Comparison of ENCODE assay signal across 12 mouse cellular contexts in genomic region chr10:82661820-82662219, GRCm38 (mm10). TPM values are rescaled to one million over a fixed set of nuclear protein-coding genes. Genes with fewer than 3 reads are reported as not detected.
A peak's percentile ranks its signal among the peaks of the same experiment; 100 is the strongest.
DNase-seq lines count a peak whose midpoint lies in the region; ATAC-seq and TF ChIP-seq lines count a peak whose summit lies in the region.
"Had no signal": no experiment of that assay in that cellular context is flagged by ENCODE, and none has a peak within 500 bp of the region (broad histone marks: within the 10 kb centered on the region; RNA-seq: fewer than 3 reads in every experiment).

No protein-coding gene starts in this region.

- H3K9ac ChIP-seq in kidney, embryonic 16.5 days (replicated peaks; ENCODE audit: low read length): no peak overlapping the region
- H3K9ac ChIP-seq: hindbrain, embryonic 13.5 days had no signal

- no peak for TF ChIP-seq CTCF in layer of hippocampus, adult 2 months (conservative IDR thresholded peaks at IDR 0.05)
- TF ChIP-seq CTCF in thymus, adult 2 months (IDR thresholded peaks at IDR 0.05; ENCODE audit: borderline replicate concordance, control insufficient read depth, extremely low read depth, insufficient read depth, low read length, poor library complexity): no peak

- peaks cover 13% of the 10 kb centered on the region for H3K4me1 ChIP-seq in thymus, adult 2 months (replicated peaks; ENCODE audit: control insufficient read depth, insufficient read depth, low read length)
- H3K4me1 ChIP-seq in kidney, embryonic 16.5 days (ENCODE audit: insufficient read depth, low read length): no peaks in the 10 kb centered on the region; the same call in 1 of the 2 replicates

- 42% methylated on average over 8 of the region's 8 CpGs for WGBS in thymus, adult 2 months
- 87% methylated on average over 8 of the region's 8 CpGs for WGBS in kidney, embryonic 16.5 days

- H3K4me2 ChIP-seq in kidney, embryonic 16.5 days (replicated peaks; ENCODE audit: low read depth, low read length): no peak overlapping the region
- H3K4me2 ChIP-seq: hindbrain, embryonic 13.5 days had no signal

- no peaks in the 10 kb centered on the region for H3K9me3 ChIP-seq in kidney, embryonic 16.5 days (ENCODE audit: low read length)
- H3K9me3 ChIP-seq: hindbrain, embryonic 13.5 days had no signal

- no peaks in the 10 kb centered on the region for H3K27me3 ChIP-seq in thymus, adult 2 months (ENCODE audit: control insufficient read depth, insufficient read depth, low read length)
- H3K27me3 ChIP-seq in kidney, embryonic 16.5 days (ENCODE audit: insufficient read depth, low read length): no peaks in the 10 kb centered on the region
- H3K27me3 ChIP-seq: hindbrain, embryonic 13.5 days had no signal

- no peak for TF ChIP-seq POLR2A in thymus, adult 2 months (IDR thresholded peaks at IDR 0.05; ENCODE audit: control insufficient read depth, extremely low read depth, insufficient read depth, low read length, poor library complexity)

- H3K4me3 ChIP-seq in layer of hippocampus, adult 2 months: no peak overlapping the region
- no peak overlapping the region; the same call in 1 of the 2 replicates for H3K4me3 ChIP-seq in thymus, adult 2 months (ENCODE audit: control insufficient read depth, insufficient read depth, low read length)
- no peak overlapping the region for H3K4me3 ChIP-seq in kidney, embryonic 16.5 days (ENCODE audit: low read length)
- H3K4me3 ChIP-seq: hindbrain, embryonic 13.5 days had no signal

- H3K36me3 ChIP-seq in thymus, adult 2 months (ENCODE audit: control insufficient read depth, insufficient read depth, low read length): no peaks in the 10 kb centered on the region
- H3K36me3 ChIP-seq in kidney, embryonic 16.5 days (ENCODE audit: insufficient read depth, low read length): no peaks in the 10 kb centered on the region
- H3K36me3 ChIP-seq: hindbrain, embryonic 13.5 days had no signal

- peak in 1 of 2 experiments; percentile 61 for DNase-seq in layer of hippocampus, adult 2 months (ENCODE audit: low spot score in 2 of 2)
- no peak for DNase-seq in layer of hippocampus, postnatal 25 days (ENCODE audit: extremely low spot score in 1 of 2, low spot score in 1 of 2)
- DNase-seq in cerebellum, postnatal 25 days: peak; percentile 27 to 40
- DNase-seq in left cerebral cortex, adult 9 months (ENCODE audit: low spot score in 2 of 2): peak; percentile 75 to 80
- DNase-seq in thymus, adult 2 months: peak; percentile 29
- DNase-seq in urinary bladder, postnatal 14 days (ENCODE audit: low spot score): no peak
- no peak for DNase-seq in adrenal gland, adult 18-20 months (ENCODE audit: low spot score in 2 of 2)
- DNase-seq: liver; lung, postnatal 36 days had no signal

- peak overlapping the region; percentile 87 for H3K27ac ChIP-seq in layer of hippocampus, adult 2 months
- peak overlapping the region; percentile 89 for H3K27ac ChIP-seq in thymus, adult 2 months (ENCODE audit: control insufficient read depth, insufficient read depth, low read length)
- H3K27ac ChIP-seq in kidney, embryonic 16.5 days (ENCODE audit: low read length): no peak overlapping the region
- H3K27ac ChIP-seq: hindbrain, embryonic 13.5 days; kidney, postnatal 0 days had no signal

- no peak for ATAC-seq in kidney, embryonic 16.5 days (ENCODE audit: low FRiP score, low TSS enrichment)

RNA-seq across cellular contexts. Expression of gene Glt8d2, which starts 28.6 kb away (rescaled TPM):
- total RNA-seq in layer of hippocampus, adult 2 months (2021): 10 to 100 TPM; 17.9 to 18.6 TPM
- 10 to 100 TPM; 15.3 to 16.1 TPM for total RNA-seq in layer of hippocampus, postnatal 25 days (2021)
- 7.9 and 8.9 TPM in 2 replicates for polyA plus RNA-seq in thymus, adult 2 months (2012; rRNA removed)
- 1 to 10 TPM; 2.0 to 2.6 TPM for total RNA-seq in adrenal gland, adult 18-20 months (2021)
- polyA plus RNA-seq in kidney, embryonic 16.5 days (2015; fragmentation: Nextera tagmentation; extraction: Ambion mirVana): 3.0 and 4.1 TPM in 2 replicates

RNA-seq across cellular contexts. Expression of gene Tdg, which starts 32.2 kb away (rescaled TPM):
- 10 to 100 TPM; 44.7 to 47.9 TPM for total RNA-seq in layer of hippocampus, adult 2 months (2021)
- total RNA-seq in layer of hippocampus, postnatal 25 days (2021): 10 to 100 TPM; 50.0 to 57.4 TPM
- polyA plus RNA-seq in thymus, adult 2 months (2012; rRNA removed): 49.9 and 51.5 TPM in 2 replicates
- total RNA-seq in adrenal gland, adult 18-20 months (2021): 10 to 100 TPM; 19.8 to 25.3 TPM
- 158 and 159 TPM in 2 replicates for polyA plus RNA-seq in kidney, embryonic 16.5 days (2015; fragmentation: Nextera tagmentation; extraction: Ambion mirVana)

RNA-seq across cellular contexts. Expression of gene Hcfc2, which starts 34.1 kb away (rescaled TPM):
- total RNA-seq in layer of hippocampus, adult 2 months (2021): 10 to 100 TPM; 46.7 to 51.5 TPM
- total RNA-seq in layer of hippocampus, postnatal 25 days (2021): 10 to 100 TPM; 46.3 to 53.0 TPM
- polyA plus RNA-seq in thymus, adult 2 months (2012; rRNA removed): 17.0 and 17.1 TPM in 2 replicates
- total RNA-seq in adrenal gland, adult 18-20 months (2021): 10 to 100 TPM; 29.6 to 32.1 TPM
- polyA plus RNA-seq in kidney, embryonic 16.5 days (2015; fragmentation: Nextera tagmentation; extraction: Ambion mirVana): 30.4 and 33.9 TPM in 2 replicates

RNA-seq across cellular contexts. Expression of gene 1190007I07Rik, which starts 38.8 kb away (rescaled TPM):
- 10 to 100 TPM; 21.7 to 23.1 TPM for total RNA-seq in layer of hippocampus, adult 2 months (2021)
- total RNA-seq in layer of hippocampus, postnatal 25 days (2021): 10 to 100 TPM; 21.3 to 24.3 TPM
- polyA plus RNA-seq in thymus, adult 2 months (2012; rRNA removed): 56.9 and 67.7 TPM in 2 replicates
- total RNA-seq in adrenal gland, adult 18-20 months (2021): 10 to 100 TPM; 21.1 to 21.9 TPM
- polyA plus RNA-seq in kidney, embryonic 16.5 days (2015; fragmentation: Nextera tagmentation; extraction: Ambion mirVana): 43.2 and 45.3 TPM in 2 replicates

Comparison
In these comparisons a context has a peak if more than half of its experiments do, and no peak if none do; other contexts are left out.
1. DNase-seq: peak in cerebellum, postnatal 25 days (2 of 2), left cerebral cortex, adult 9 months (2 of 2) and thymus, adult 2 months (single experiment); none in layer of hippocampus, postnatal 25 days (0 of 2), urinary bladder, postnatal 14 days (single experiment) and adrenal gland, adult 18-20 months (0 of 2).
2. RNA of gene Glt8d2, which starts 28.6 kb away (total RNA-seq): 17.9 to 18.6 TPM in layer of hippocampus, adult 2 months and 15.3 to 16.1 TPM in layer of hippocampus, postnatal 25 days; 2.0 to 2.6 TPM in adrenal gland, adult 18-20 months; every median in the first group is over 4 times any median in the second.